Mouse (Mus musculus): ENCODE data around the gene Prps1.
A peak's percentile ranks its signal among the peaks of the same experiment; 100 is the strongest.
"Not testable (repeated sequence)": the region's sequence is repeated elsewhere in the genome, so short reads cannot be mapped to it uniquely, and the experiment has no call there.

The Prps1 gene

GRCm38 (mm10) chrX:140456279-140456731 is at the start of gene Prps1:
Gene Prps1 (plus strand): TSS chrX:140456613.
- DNase-seq, result peak; percentile 83

DNA sequence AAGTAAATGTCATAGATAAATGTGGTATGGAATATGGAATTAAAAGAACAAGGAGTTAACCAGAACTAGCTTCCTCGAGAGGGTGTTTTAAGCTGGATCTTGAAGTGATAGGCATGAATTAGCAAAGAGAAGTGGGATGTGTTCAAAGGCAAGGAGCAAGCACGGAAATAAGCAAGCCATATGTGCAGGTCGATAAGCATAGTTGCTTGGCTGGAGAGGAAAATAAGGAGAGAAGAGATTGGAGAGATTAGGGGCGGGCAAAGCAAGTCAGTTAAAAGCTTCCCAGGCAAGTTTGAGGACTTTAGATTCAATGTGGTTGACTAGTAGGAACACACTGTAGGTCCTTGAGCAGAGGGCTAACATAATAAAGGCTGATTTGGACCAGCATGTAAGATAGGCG is 48.8 kb upstream of the Prps1 start:
- no peak for DNase-seq

- DNase-seq, result no peak
These were observed 37.9 kb upstream of the Prps1 start for GRCm38 (mm10) chrX:140418467-140418866.

DNA sequence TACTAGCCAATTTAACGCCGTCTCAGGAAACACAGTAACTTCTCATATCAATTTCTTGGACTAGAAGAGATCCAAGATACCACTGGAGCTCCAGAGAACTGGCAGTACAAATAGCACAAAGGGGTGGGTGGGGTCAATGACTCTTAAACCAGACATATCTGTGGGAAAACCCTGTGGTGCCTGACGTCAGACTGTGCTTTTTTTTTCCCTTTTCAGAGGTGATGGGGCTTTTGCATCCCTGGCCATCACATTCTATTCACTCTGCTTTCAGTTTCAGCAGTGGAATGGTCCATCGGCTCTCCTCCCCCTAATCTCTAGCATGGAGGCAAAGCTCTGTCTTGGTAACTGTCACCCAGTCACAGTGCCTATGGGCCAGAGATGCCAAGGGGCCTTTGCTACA is 29.3 kb upstream of the Prps1 start:
- no peak for DNase-seq

- no peak for DNase-seq
These were observed 28.2 kb upstream of the Prps1 start for GRCm38 (mm10) chrX:140428252-140428651.

- DNase-seq, result no peak
These were observed 26.4 kb upstream of the Prps1 start for GRCm38 (mm10) chrX:140429985-140430384.

DNA sequence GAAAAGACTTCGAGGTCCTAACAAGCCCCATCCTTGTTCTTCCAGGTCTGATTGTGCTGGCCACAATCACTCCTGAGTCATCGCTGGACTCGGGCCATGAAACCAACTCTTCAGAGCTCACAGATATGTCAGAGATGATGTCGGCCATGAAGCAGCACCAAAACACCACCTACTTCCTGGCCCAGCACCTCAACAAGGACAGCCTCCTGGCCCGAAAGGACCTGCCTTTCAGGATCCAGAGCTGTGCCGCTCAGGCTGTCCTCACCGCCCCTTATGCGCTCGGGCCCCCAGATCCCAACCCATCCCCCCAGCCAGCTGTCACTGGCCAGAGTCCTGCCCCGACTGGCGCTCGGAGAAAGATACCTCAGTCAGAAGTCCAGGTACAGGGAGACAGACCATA is 25.9 kb upstream of the Prps1 start:
- no peak for DNase-seq

- DNase-seq, result no peak
These were observed 24.4 kb upstream of the Prps1 start for GRCm38 (mm10) chrX:140431981-140432380.

- DNase-seq, result no peak
These were observed 23.6 kb upstream of the Prps1 start for GRCm38 (mm10) chrX:140432786-140433185.

- DNase-seq, result no peak
These were observed 18.5 kb upstream of the Prps1 start for GRCm38 (mm10) chrX:140437906-140438305.

DNA sequence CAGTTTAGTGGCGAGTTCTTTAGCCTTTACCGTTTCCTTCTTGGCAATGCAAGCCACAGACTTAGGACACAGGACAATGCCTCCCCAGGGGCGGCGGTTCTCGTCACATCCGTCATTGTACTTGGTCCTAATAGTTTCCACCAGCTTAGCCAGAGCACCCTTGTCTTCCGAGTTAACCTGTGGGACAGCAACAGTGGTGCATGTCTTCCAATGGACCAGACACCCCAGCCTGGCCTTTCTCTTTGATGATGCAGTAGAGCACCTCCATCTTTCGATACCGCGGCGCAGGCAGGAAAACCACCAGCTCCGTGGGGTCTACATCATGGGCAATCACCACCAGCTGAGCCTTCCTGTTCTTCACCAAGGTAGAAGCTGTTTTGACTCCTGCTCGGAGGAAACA is 10.9 kb upstream of the Prps1 start:
- no peak for DNase-seq

DNA sequence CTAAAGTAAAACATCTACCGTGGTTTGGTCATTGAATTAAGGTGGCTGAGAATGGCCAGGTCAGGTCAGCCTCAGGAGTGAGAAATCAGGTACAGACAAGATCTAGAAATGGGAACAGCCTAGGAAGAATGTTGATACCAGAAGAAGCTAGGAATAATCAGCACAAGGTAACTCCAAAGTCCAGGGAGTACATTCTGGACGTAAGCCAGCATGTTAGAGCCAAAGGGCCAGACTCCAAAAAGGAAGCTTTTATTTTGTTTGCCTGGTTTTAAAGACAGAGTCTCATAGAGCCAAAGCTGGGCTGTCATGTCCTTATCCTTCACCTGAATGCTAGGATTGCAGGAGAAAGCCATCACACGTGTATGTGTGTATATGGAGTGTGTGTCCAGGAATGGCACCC is 6.3 kb upstream of the Prps1 start:
- no peak for DNase-seq

DNA sequence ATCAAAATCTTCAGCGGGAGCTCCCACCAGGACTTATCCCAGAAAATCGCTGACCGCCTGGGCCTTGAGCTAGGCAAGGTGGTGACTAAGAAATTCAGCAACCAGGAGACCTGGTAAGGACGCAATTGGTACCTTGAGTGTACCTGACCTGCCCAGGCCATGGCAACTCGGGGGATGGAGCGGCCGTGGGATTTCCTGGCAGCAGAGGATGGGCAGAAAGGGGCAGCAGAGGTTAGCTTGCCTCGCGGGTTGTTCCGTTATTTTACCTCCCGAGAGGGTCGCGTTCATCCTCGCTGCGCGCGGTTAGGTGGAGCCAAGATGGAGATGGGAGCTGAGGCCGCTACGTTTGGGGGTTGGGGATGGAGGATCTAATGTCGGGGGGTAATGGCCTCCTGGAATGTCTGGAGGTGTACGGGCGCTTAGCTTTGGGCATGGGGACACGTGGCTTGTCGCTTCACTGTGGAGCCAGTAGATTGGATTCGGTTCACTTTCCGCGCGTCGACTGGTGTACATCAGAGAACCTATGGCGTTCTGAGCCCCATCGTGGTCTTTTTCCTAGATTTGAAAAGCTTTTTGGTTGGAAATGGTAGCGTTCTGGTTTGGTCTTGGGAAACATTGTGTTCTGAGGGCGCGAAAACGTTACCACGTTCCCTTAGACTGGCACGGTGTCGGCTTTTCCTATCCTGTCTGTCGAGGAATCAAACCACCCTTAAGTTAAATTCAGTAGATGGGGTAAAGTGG is 508 bp downstream of the Prps1 start:
- DNase-seq, result peak; percentile 40

DNA sequence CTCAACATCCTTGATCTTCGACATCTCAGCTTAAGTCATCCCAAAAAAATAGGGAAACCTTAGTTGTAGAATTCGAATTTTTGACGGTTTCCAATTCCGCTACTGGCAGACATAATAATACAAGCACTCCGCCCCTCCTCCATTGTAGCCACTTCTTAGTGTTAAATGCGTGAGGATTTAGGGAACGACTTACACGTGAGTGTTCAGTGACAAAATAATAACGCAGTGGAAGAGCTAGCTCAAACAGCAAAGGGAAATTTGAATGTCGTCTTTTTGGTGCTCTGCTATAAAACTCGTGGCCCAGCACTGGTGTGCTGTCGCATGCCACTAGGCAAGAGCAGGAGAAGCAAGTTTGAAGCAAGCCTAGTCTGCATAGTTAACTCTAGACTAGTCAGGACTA is 1.1 kb downstream of the Prps1 start:
- DNase-seq, result no peak

DNA sequence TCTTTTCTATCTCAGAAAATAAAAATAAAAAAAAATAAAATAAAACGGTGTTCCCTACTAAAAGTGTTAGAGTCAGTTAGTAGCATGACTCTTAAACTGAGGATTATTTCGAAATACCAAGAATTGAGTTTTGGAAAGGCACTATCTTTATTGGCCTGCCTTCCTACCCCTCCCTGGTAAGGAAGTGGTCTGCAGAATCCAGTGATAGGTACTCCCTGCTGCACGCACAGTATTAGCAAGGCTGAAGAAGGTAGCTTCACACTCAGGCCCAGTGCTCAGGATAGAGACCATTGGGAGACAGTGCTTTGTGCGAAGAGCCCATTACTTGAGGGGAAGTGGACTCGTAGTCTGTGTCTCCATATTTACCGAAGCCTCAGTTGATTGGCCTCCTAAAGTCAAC is 21.8 kb downstream of the Prps1 start:
- DNase-seq, result no peak

- peak; percentile 8 for DNase-seq
These were observed 22.8 kb downstream of the Prps1 start for GRCm38 (mm10) chrX:140479171-140479570.

DNA sequence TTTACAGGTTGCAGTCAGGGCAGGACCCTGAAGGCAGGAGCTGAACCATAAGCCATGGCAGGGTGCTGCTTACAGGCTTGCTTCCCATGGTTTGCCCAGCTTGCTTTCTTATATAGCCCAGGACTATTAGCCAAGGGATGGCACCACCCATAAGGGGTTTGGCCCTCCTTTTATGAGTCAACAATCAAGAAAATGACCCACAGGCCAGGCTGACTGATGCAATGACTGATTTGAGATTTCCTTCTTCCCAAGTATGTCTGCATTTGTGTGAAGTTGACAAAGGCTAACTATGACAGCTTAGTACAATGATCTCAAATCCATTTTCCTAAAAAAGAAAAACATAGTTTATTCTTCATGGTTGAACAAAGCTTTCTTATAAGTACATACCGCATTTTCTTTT is 32.8 kb downstream of the Prps1 start:
- no peak for DNase-seq

DNA sequence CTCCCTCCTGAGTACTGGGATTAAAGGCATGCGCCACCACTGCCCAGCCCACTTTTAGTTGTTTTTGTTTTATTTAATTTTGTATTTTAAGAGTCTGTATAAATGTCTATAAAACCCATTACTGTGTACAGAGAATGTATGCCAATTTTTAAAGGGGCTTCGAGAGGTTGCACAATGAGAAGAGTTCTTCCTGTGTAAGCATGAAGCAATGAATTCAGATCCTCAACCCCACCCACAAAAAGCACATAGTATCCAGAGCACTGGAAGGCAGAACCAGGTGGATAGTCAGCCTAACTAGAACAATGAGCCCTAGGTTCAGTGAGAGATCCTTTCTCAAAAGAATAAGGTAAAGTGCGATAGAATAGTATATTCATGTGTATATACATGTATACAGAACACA is 33.8 kb downstream of the Prps1 start:
- no peak for DNase-seq

GRCm38 (mm10) chrX:140491884-140492571 is 35.6 kb downstream of the Prps1 start:
- no peak for DNase-seq

GRCm38 (mm10) chrX:140493527-140494029 is 37.2 kb downstream of the Prps1 start:
- no peak for DNase-seq

DNA sequence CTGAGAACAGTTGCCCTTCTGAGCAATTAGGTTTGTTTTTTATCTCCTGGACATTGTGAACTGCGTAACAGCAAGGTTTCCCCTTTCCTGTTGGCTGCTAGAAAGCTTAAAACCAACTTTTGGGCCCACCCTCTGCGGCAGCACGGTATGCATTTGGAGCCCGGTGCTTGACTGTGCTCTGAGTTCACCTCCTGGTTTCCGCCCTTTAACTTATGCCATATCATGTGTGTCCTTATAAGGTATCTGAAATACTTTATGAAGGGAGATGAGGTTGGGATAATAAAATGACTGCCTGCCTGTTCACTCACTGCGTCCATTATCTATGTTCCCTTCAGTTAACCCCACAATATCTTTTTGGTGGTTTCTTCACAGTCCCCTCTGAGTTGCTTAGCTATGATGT is 37.8 kb downstream of the Prps1 start:
- DNase-seq, result no peak

GRCm38 (mm10) chrX:140498431-140498830 is 42.0 kb downstream of the Prps1 start:
- DNase-seq, result not testable (repeated sequence)

DNA sequence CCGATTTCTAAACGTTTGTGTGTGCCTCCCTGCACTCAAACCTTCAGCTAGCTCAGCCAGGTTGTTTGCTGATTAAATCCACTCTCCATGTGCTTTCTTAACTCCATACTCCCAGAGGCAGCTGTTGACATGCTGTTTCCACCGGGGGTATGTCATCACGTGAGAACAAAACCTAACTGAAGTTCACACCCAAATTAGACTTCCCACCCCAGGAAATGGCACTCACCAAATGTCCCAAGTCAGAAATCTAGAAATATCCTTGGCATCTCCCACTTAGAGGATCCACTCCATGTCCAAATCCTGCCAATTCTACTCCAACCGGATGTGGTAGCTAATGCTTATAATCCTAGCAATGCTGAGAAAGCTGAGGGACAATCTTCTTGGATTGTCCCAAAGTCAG is 43.9 kb downstream of the Prps1 start:
- no peak for DNase-seq
